Mouse (Mus musculus) left cerebral cortex, postnatal 10 days (tissue): ENCODE results near the gene Csrp2. TPM values are rescaled to one million over a fixed set of nuclear protein-coding genes. Genes with fewer than 3 reads are reported as not detected.

Experiments used
- DNase-seq, 2 experiments: peaks; one replicate each; pipeline ENCODE4 v3.0.0; 2021 to 2022; ENCODE audit warnings: low spot score in 2 of 2, mixed read lengths in 1 of 2; ENCODE audit errors: extremely low spot score in 1 of 2
- intact Hi-C: fragments of 180-260 bp; cut with DNase I; formaldehyde crosslinking; loops from one replicate; pipeline ENCODE4 v1.15.1; 2025
- total RNA-seq, 2 experiments: library from RNA; stranded (reverse); gene quantifications; 2 replicates each; pipeline ENCODE4 v1.2.3; 2021

The Csrp2 gene
- total RNA-seq, 2 experiments from 2014 or later: 49.6 to 51.0 TPM

DNA sequence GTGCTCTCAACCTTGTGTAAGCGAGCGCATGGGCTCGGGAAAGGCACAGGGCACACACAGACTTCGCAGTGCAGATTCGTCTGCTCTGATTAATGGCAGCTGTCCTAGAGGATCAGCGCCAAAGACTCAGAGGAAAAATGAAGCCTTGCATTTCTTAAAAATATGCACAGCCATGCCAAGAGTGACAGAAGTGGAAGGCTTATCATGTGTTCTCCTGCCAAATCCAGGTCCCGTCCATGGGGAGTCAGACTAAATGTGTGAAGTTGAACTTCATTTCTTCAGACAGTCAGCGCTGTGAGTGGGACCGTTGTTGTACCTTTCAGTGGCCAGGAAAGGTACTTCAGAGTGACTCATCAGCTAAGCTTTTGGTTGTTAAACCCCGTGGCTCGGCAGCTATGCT lies 7.9 kb downstream of the Csrp2 start:
- no peak for DNase-seq
- intact Hi-C loops: loop anchor here (5.0 kb wide), 1 partner anchor 135 kb away; no protein-coding TSS in a partner anchor

- intact Hi-C loops: loop anchor here (5.0 kb wide), 1 partner anchor 137 kb away; no protein-coding TSS in a partner anchor
- peak in 1 of 2 experiments; percentile 44 for DNase-seq
Observed at GRCm38 (mm10) chr10:110929756-110930155, 10.2 kb downstream of the Csrp2 start.

DNA sequence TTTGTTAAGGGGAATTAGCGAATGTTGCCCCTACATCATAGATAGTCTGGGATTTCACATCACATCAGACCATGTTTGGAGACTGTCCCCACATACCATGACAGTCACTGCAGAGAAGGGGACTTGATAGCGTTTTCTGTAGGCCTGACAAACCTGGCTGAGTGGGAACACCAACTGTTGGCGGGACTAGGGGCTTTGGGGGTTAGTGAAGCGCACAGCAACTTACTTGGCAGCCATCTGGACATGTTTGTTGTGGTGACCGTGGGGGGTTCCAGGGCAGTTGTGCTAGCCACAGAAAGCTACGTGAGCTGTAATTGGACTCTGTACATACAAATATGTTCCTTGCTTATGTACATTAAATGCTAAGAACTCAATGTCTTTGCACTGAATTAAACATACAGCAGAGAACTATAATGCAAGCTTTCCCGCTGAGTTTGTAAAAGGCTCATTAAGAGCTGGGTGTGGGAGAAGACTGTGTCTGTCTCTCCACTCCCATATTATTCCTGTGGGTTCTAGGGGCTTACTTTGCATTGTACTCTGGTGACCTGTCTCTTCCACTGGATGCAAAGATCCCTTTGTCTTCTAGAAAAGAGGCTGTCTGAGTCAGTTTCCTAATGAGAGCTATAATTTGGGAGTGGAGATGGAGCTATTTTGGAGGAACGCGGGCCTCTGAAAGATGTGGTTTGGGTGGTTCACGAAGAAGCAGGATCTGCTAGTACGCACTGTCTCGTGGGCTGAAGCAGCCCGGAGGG lies 11.7 kb downstream of the Csrp2 start:
- peak in 1 of 2 experiments; percentile 29 for DNase-seq
- intact Hi-C loops: no loop called here

- intact Hi-C loops: no loop called here
- DNase-seq: peak in 1 of 2 experiments; percentile 60
Observed at GRCm38 (mm10) chr10:110931913-110932560, 12.4 kb downstream of the Csrp2 start.

- DNase-seq: no peak
- intact Hi-C loops: no loop called here
Observed at GRCm38 (mm10) chr10:110933584-110933983, 14.0 kb downstream of the Csrp2 start.

DNA sequence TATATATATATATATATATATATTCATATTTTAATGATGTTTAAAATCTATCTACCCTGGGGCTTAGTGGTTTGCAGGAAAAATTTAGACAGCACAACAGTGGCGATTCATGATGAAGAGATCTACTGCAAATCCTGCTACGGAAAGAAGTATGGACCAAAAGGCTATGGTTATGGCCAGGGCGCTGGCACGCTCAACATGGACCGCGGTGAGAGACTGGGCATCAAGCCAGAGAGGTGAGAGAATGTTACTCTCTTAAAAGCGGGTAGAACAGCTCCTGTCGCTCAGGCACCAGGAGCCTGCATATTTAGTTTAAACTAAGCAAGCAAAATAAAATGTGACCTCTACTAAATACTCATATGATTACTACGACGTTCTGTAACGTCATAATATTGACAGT lies 15.5 kb downstream of the Csrp2 start:
- DNase-seq: no peak
- intact Hi-C loops: no loop called here

- intact Hi-C loops: no loop called here
- no peak for DNase-seq
Observed at GRCm38 (mm10) chr10:110935669-110936068, 16.1 kb downstream of the Csrp2 start.

DNA sequence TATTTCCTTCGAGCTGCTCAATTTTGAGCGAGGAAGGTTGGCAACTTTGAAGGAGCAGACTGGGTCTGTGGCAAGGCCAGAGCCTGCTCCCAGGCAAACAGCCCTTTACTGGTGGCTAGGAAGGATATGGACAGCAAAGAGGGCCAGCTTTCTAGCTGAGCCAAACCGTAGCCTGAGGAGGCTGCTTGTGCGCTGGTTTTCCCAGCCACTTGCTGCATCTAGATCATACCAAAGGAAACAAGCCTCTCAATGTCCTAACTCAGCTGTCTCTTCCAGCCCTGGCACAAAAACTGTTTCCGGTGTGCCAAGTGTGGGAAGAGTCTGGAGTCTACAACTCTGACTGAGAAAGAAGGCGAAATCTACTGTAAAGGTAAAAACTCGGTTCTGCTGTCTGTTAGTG lies 18.8 kb downstream of the Csrp2 start:
- intact Hi-C loops: no loop called here
- DNase-seq: no peak

DNA sequence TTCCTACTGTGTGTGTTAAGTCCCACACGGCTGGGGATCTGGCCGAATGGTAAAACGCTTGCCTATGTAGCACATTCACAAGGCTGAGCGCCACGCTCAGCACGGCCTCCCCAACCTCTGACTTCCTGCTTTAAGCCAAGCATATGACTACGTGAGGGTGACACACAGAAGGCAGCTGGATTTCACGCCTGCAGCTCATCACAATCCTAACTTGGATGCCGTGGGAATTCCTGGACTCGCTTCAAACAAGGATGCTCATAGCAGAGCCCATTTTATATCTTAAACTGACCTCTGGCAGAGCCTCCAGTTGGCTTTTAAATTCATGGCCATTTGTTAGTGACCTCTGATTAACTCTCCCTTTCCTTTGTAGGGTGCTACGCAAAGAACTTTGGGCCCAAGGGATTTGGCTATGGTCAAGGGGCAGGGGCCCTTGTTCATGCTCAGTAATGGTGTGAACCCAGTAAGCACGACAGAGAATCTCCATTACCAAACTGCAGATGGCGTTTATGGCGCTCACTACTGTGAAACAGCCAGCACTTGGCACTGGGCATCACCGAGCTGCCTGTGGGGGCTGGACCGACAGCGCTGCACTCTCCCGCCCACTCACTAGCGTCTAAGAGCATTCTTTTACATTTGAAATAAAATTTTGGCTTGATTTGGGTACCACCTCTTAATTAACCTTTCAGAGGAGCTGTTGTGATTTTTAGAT lies 19.4 kb downstream of the Csrp2 start:
- intact Hi-C loops: no loop called here
- peak in 1 of 2 experiments; percentile 54 for DNase-seq

GRCm38 (mm10) chr10:110939717-110940116 lies 20.1 kb downstream of the Csrp2 start:
- intact Hi-C loops: no loop called here
- no peak for DNase-seq

DNA sequence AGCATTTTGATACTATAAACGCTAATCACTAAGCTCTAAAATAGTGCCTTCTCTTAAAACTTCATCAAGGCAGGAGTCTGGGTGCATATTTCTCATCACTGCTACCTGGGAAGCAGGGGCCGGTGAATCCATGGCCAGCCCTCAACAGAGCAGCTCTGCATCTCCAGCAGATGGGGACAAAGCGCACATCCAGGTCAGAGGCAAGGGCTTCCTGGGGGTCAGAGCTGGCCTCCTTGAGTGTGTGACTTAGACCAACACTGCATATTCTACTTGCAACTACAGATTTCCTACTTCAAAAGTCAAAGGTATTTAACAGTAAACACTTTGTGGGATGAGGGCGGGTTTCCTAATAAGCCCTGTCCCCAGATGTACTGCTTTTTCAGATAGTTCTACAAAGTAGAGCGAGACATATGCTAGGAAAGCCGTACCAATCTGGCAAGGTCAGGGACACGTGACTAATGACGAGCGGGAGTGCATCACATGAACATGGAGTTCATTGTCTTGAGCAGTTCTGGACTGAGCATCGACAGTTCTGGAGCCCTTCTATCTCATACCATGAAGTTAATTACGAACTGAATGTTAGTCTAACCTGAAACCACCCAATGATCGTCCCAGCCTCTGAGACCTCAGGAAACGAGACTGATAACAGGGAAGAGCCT lies 21.3 kb downstream of the Csrp2 start:
- intact Hi-C loops: no loop called here

DNA sequence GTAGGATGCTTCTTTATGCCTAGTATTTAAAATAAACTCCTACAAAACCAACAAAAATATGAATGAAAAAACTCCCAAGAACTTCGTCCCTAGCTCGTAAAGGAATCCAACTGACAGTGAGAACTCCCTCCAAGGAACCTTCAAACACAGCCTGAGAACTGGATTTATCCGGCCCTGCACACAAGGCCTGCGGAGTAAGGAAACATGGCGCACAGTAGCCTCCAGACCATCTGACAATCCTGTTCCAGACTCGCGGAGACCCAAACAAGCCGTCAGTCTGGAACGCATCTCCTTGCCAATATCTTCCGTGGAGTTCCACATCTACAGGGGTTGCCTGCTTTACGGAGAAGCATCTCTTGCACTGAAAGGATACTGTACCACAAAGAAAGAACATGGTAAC lies 22.4 kb downstream of the Csrp2 start:
- DNase-seq: no peak
- intact Hi-C loops: no loop called here

More for the DNA sequence above, 21.3 kb downstream of the Csrp2 start:
- no peak for DNase-seq

DNA sequence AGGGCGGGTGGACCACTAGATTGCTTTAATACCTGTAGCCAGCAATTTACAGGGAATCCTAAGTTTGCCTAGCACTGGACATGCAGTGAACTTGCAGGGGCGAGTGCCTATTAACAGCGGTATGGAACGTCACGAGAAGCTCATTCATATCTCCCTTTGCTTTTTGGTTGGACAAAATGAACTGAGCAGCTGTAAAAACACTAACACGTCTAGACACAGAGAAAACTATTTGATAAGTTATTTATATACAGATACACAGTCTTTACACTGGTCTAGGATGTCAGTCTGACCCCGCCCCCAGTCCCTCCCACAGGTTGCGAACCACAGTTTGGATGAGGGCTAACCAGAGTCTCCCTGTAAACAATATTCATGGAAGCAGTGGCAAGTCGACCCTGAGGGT lies 23.2 kb downstream of the Csrp2 start:
- DNase-seq: no peak
- intact Hi-C loops: no loop called here

DNA sequence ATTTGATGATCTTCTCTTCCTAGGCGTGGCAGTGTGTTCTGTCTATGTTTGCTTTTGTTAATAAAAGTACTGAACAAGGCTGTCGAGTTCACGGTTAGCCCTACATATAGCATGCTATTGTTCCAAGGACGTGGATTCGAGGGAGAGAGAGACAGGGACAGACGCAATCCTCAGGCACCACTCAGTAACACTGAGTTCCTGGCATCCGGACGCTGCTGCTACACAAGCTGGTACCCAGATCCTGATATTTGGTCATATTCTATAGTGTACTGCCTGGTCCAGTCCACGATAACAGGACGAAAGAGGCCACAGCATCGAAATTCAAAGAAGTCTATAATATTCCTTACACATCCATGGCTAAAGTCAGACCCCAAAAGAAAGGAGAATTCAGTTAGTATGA lies 24.6 kb downstream of the Csrp2 start:
- no peak for DNase-seq
- intact Hi-C loops: no loop called here

DNA sequence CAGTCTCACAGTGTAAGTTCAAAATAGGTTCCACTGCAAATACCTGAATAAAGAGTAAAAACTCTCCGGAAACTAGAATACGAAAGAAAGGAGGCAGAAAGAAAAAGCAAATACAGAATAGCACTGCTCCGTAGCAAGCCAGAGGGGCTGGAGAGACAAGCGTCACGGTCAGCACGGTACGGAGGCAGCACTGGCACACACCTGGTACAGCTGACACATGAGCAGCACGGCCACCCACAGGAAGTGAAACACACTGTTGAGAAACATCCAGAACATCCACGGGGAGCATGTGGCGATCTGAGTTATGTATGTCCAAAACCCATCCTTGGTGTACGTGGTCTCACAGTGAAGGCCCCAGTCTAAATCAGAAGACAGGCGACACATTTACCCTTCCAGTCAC lies 26.4 kb downstream of the Csrp2 start:
- no peak for DNase-seq
- intact Hi-C loops: no loop called here

GRCm38 (mm10) chr10:110947574-110947973 lies 28.0 kb downstream of the Csrp2 start:
- no peak for DNase-seq
- intact Hi-C loops: no loop called here

- intact Hi-C loops: no loop called here
- no peak for DNase-seq
Observed at GRCm38 (mm10) chr10:110951112-110951511, 31.5 kb downstream of the Csrp2 start.

DNA sequence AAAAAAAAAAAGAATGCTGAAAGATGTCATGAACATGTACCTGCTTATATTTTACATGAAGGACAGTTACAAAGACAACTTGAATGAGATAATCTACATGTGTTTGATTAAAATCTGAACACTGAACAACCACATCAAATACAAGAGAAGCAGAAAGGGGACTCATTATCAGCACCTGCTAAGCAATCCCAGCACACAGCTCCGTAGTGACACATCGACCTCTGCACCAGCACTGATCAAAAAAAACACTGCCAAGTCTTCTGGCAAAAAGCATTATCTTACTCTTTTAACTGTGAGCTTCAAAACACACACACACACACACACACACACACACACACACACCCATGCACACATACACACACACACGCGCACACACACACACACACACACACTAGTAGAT lies 32.2 kb downstream of the Csrp2 start:
- intact Hi-C loops: no loop called here
- no peak for DNase-seq

- intact Hi-C loops: no loop called here
- no peak for DNase-seq
Observed at GRCm38 (mm10) chr10:110952271-110952670, 32.7 kb downstream of the Csrp2 start.
